Mouse (Mus musculus) midbrain, embryonic 14.5 days (tissue): ENCODE data around the gene Acrv1. TPM values are rescaled to one million over a fixed set of nuclear protein-coding genes. Genes with fewer than 3 reads are reported as not detected.
A peak's percentile ranks its signal among the peaks of the same experiment; 100 is the strongest.
"Not testable (repeated sequence)": the region's sequence is repeated elsewhere in the genome, so short reads cannot be mapped to it uniquely, and the experiment has no call there.

ENCODE experiments used
- ATAC-seq: fragments of 200-750 bp; cut with Nextera tagmentation; 2 replicates; pipeline ENCODE4 v1.8.0; 2017; ENCODE audit warnings: moderate number of reproducible peaks, moderate library complexity; ENCODE audit not compliant: low FRiP score, low TSS enrichment
- DNase-seq: peaks from one replicate; pipeline ENCODE4 v3.0.0-alpha.2; 2015
- H3K27ac ChIP-seq: fragments of 300-500 bp; sonication (generic); replicated peaks from 2 replicates; pipeline ENCODE4 v1.5.1; 2014; ENCODE audit warnings: mild to moderate bottlenecking, low read depth, low read length, moderate library complexity
- H3K27me3 ChIP-seq: fragments of 300-500 bp; sonication (generic); 2 replicates; pipeline ENCODE4 v1.6.1; 2014; ENCODE audit warnings: low read length, control low read depth, mixed read lengths; ENCODE audit not compliant: control insufficient read depth, insufficient read depth
- H3K36me3 ChIP-seq: fragments of 300-500 bp; sonication (generic); 2 replicates; pipeline ENCODE4 v1.6.1; 2014; ENCODE audit warnings: low read length, control low read depth; ENCODE audit not compliant: control insufficient read depth, insufficient read depth
- H3K4me1 ChIP-seq: fragments of 300-500 bp; sonication (generic); 2 replicates; pipeline ENCODE4 v1.6.1; 2014; ENCODE audit warnings: mild to moderate bottlenecking, antibody characterized with exemption, low read length, control low read depth; ENCODE audit not compliant: control insufficient read depth, insufficient read depth
- H3K4me2 ChIP-seq: fragments of 300-500 bp; sonication (generic); 2 replicates; pipeline ENCODE4 v1.6.1; 2014; ENCODE audit warnings: mild to moderate bottlenecking, low read length, moderate library complexity
- H3K4me3 ChIP-seq: fragments of 300-500 bp; sonication (generic); replicated peaks from 2 replicates; pipeline ENCODE4 v1.5.1; 2014; ENCODE audit warnings: low read depth, low read length
- H3K9ac ChIP-seq: fragments of 300-500 bp; sonication (generic); replicated peaks from 2 replicates; pipeline ENCODE4 v1.6.1; 2014; ENCODE audit warnings: mild to moderate bottlenecking, low read length, moderate library complexity
- H3K9me3 ChIP-seq: fragments of 300-500 bp; sonication (generic); 2 replicates; pipeline ENCODE4 v1.6.1; 2016; ENCODE audit warnings: low read length, control low read depth, mixed read lengths; ENCODE audit not compliant: control insufficient read depth
- WGBS: fragments of 180-500 bp; shearing (Covaris S2); extraction: QIAGEN DNeasy Blood & Tissue Kit; methylation state at CpG from one replicate; pipeline ENCODE4 v1.1.7; 2014; 5-methylcytosine and 5-hydroxymethylcytosine counted together
- polyA plus RNA-seq: library from polyadenylated mRNA; unstranded; fragments of >200 nt; fragmentation: Nextera tagmentation; extraction: Ambion mirVana; gene quantifications from 2 replicates; pipeline ENCODE4 v1.2.1, GENCODE M21; 2014

Acrv1 gene
- polyA plus RNA-seq = not detected in 2 replicates

- 50% methylated on average over 1 of the region's 1 CpGs for WGBS
- no peak for ATAC-seq
- H3K27me3 ChIP-seq = no peaks in the 10 kb centered on the region
Observed at GRCm38 (mm10) chr9:36692920-36693319, at the start of gene Acrv1. Gene Acrv1, plus strand, starts transcription at chr9:36693220.

GRCm38 (mm10) chr9:36643276-36643675 lies 49.7 kb upstream of the Acrv1 start, which contains the start of gene A630095E13Rik:
Gene A630095E13Rik, minus strand, starts transcription at chr9:36643376.
- not testable (repeated sequence) for ATAC-seq, H3K27me3 ChIP-seq, H3K9me3 ChIP-seq, DNase-seq, H3K4me1 ChIP-seq, H3K4me2 ChIP-seq, H3K36me3 ChIP-seq, H3K9ac ChIP-seq, H3K4me3 ChIP-seq, H3K27ac ChIP-seq
- WGBS = 58% methylated on average over 3 of the region's 3 CpGs

More at GRCm38 (mm10) chr9:36692920-36693319, at the start of gene Acrv1:
- no peak within 1 kb of the TSS for H3K9ac ChIP-seq
- DNase-seq = no peak
- no peaks in the 10 kb centered on the region for H3K36me3 ChIP-seq
- H3K9me3 ChIP-seq = no peaks in the 10 kb centered on the region
- no peaks in the 10 kb centered on the region for H3K4me1 ChIP-seq
- H3K4me2 ChIP-seq = no peak within 1 kb of the TSS
- no peak within 1 kb of the TSS for H3K4me3 ChIP-seq
- no peak within 1 kb of the TSS for H3K27ac ChIP-seq

- 89% methylated on average over 2 of the region's 2 CpGs for WGBS
- H3K4me2 ChIP-seq = no peak overlapping the region
- H3K27ac ChIP-seq = no peak overlapping the region
- H3K9ac ChIP-seq = no peak overlapping the region
- no peaks in the 10 kb centered on the region for H3K36me3 ChIP-seq
- DNase-seq = no peak
- no peaks in the 10 kb centered on the region for H3K4me1 ChIP-seq
- no peak for ATAC-seq
- no peaks in the 10 kb centered on the region for H3K9me3 ChIP-seq
- no peak overlapping the region for H3K4me3 ChIP-seq
- no peaks in the 10 kb centered on the region for H3K27me3 ChIP-seq
Observed at GRCm38 (mm10) chr9:36681424-36681823, 11.6 kb upstream of the Acrv1 start.

GRCm38 (mm10) chr9:36687329-36687728 lies 5.7 kb upstream of the Acrv1 start:
- Histone ChIP-seq H3K27ac (no peak overlapping the region), H3K36me3 (no peaks in the 10 kb centered on the region), H3K9me3 (no peaks in the 10 kb centered on the region), H3K27me3 (no peaks in the 10 kb centered on the region), H3K4me3 (no peak overlapping the region), H3K9ac (no peak overlapping the region), H3K4me1 (no peaks in the 10 kb centered on the region), H3K4me2 (no peak overlapping the region)
- DNase-seq (peak; percentile 35), ATAC-seq (no peak)

GRCm38 (mm10) chr9:36694276-36694675 lies 1.3 kb downstream of the Acrv1 start:
- H3K9me3 ChIP-seq = no peaks in the 10 kb centered on the region
- H3K27ac ChIP-seq = no peak overlapping the region
- WGBS = 94% methylated on average over 10 of the region's 10 CpGs
- no peaks in the 10 kb centered on the region for H3K4me1 ChIP-seq
- no peak for ATAC-seq
- DNase-seq = no peak
- no peak overlapping the region for H3K4me2 ChIP-seq
- H3K27me3 ChIP-seq = no peaks in the 10 kb centered on the region
- no peak overlapping the region for H3K9ac ChIP-seq
- H3K4me3 ChIP-seq = no peak overlapping the region
- no peaks in the 10 kb centered on the region for H3K36me3 ChIP-seq

- H3K27me3 ChIP-seq = no peaks in the 10 kb centered on the region
- DNase-seq = no peak
- 0 out of 2 replicates have a peak, but pooled peaks cover 5% of the 10 kb centered on the region for H3K36me3 ChIP-seq
- H3K4me3 ChIP-seq = no peak overlapping the region
- no peaks in the 10 kb centered on the region for H3K4me1 ChIP-seq
- no peak for ATAC-seq
- no peaks in the 10 kb centered on the region for H3K9me3 ChIP-seq
- no peak overlapping the region for H3K9ac ChIP-seq
- WGBS = 92% methylated on average over 3 of the region's 3 CpGs
- H3K27ac ChIP-seq = no peak overlapping the region
- H3K4me2 ChIP-seq = no peak overlapping the region
Observed at GRCm38 (mm10) chr9:36705923-36706322, 12.9 kb downstream of the Acrv1 start.

GRCm38 (mm10) chr9:36707304-36707703 lies 14.3 kb downstream of the Acrv1 start:
- H3K27ac ChIP-seq = no peak overlapping the region
- H3K4me3 ChIP-seq = no peak overlapping the region
- H3K27me3 ChIP-seq = no peaks in the 10 kb centered on the region
- DNase-seq = no peak
- H3K9me3 ChIP-seq = no peaks in the 10 kb centered on the region
- H3K36me3 ChIP-seq = 0 out of 2 replicates have a peak, but pooled peaks cover 8% of the 10 kb centered on the region
- H3K4me1 ChIP-seq = no peaks in the 10 kb centered on the region
- no peak overlapping the region for H3K9ac ChIP-seq
- no peak overlapping the region for H3K4me2 ChIP-seq
- WGBS = 96% methylated on average over 6 of the region's 6 CpGs
- ATAC-seq = no peak

- H3K27me3 ChIP-seq = no peaks in the 10 kb centered on the region
Observed at GRCm38 (mm10) chr9:36716624-36717023, 23.6 kb downstream of the Acrv1 start.

GRCm38 (mm10) chr9:36726131-36727033 lies 33.4 kb downstream of the Acrv1 start:
- Histone ChIP-seq H3K36me3 (peaks cover 9% of the 10 kb centered on the region), H3K27ac (peak overlapping the region; percentile 83), H3K4me2 (peak overlapping the region; percentile 97), H3K4me1 (peaks cover 11% of the 10 kb centered on the region), H3K9ac (peak overlapping the region; percentile 80), H3K27me3 (no peaks in the 10 kb centered on the region), H3K4me3 (peak overlapping the region; percentile 63), H3K9me3 (no peaks in the 10 kb centered on the region)
- under 1% methylated on average over 53 of the region's 53 CpGs for WGBS
- ATAC-seq (peak; percentile 96), DNase-seq (peak; percentile 96)

More at GRCm38 (mm10) chr9:36716624-36717023, 23.6 kb downstream of the Acrv1 start:
- 77% methylated on average over 3 of the region's 3 CpGs for WGBS
- DNase-seq (peak; percentile 10), ATAC-seq (no peak)
- H3K4me1 ChIP-seq = no peaks in the 10 kb centered on the region
- H3K27ac ChIP-seq = no peak overlapping the region
- no peak overlapping the region for H3K9ac ChIP-seq
- H3K4me3 ChIP-seq = no peak overlapping the region
- no peak overlapping the region for H3K4me2 ChIP-seq
- H3K36me3 ChIP-seq = peaks cover 11% of the 10 kb centered on the region
- H3K9me3 ChIP-seq = no peaks in the 10 kb centered on the region
